Mouse (Mus musculus) liver, embryonic 13.5 days (tissue): ENCODE measurements around the gene Pltp. TPM values are rescaled to one million over a fixed set of nuclear protein-coding genes. Genes with fewer than 3 reads are reported as not detected.

Source experiments
- ATAC-seq: fragments of 200-750 bp; cut with Nextera tagmentation; 2 replicates; pipeline ENCODE4 v1.8.0; 2017; ENCODE audit warnings: low read depth, mild to moderate bottlenecking, moderate number of reproducible peaks, moderate library complexity
- DNase-seq: peaks from one replicate; pipeline ENCODE4 v3.0.0; 2022
- H3K27ac ChIP-seq: fragments of 300-500 bp; sonication (generic); 2 replicates; pipeline ENCODE4 v1.5.1; 2015; ENCODE audit warnings: moderate library complexity, mild to moderate bottlenecking, inconsistent platforms
- H3K27me3 ChIP-seq: fragments of 300-500 bp; sonication (generic); 2 replicates; pipeline ENCODE4 v1.6.1; 2015; ENCODE audit warnings: mild to moderate bottlenecking, inconsistent platforms
- H3K36me3 ChIP-seq: fragments of 300-500 bp; sonication (generic); 2 replicates; pipeline ENCODE4 v1.6.1; 2015; ENCODE audit warnings: mild to moderate bottlenecking, inconsistent platforms
- H3K4me1 ChIP-seq: fragments of 300-500 bp; sonication (generic); replicated peaks from 2 replicates; pipeline ENCODE4 v1.6.1; 2015; ENCODE audit warnings: inconsistent platforms
- H3K4me2 ChIP-seq: fragments of 300-500 bp; sonication (generic); 2 replicates; pipeline ENCODE4 v1.6.1; 2015; ENCODE audit warnings: inconsistent platforms, mild to moderate bottlenecking, moderate library complexity
- H3K4me3 ChIP-seq: fragments of 300-500 bp; sonication (generic); replicated peaks from 2 replicates; pipeline ENCODE4 v1.5.1; 2015; ENCODE audit warnings: mild to moderate bottlenecking, inconsistent platforms
- H3K9ac ChIP-seq: fragments of 300-500 bp; sonication (generic); 2 replicates; pipeline ENCODE4 v1.6.1; 2015; ENCODE audit warnings: mild to moderate bottlenecking, inconsistent platforms
- H3K9me3 ChIP-seq: fragments of 300-500 bp; sonication (generic); replicated peaks from 2 replicates; pipeline ENCODE4 v1.6.1; 2016; ENCODE audit warnings: inconsistent platforms
- WGBS: fragments of 180-500 bp; shearing (Covaris S2); methylation state at CpG from one replicate; pipeline ENCODE4 v1.1.7; 2015; ENCODE audit not compliant: insufficient replicate concordance; 5-methylcytosine and 5-hydroxymethylcytosine counted together
- polyA plus RNA-seq: library from polyadenylated mRNA; unstranded; fragments of >200 nt; fragmentation: Nextera tagmentation; extraction: Ambion mirVana; gene quantifications from 2 replicates; pipeline ENCODE4 v1.2.1, GENCODE M21; 2015

Pltp gene
- polyA plus RNA-seq, 1 experiment from 2014 or later = 8.3 TPM

DNA sequence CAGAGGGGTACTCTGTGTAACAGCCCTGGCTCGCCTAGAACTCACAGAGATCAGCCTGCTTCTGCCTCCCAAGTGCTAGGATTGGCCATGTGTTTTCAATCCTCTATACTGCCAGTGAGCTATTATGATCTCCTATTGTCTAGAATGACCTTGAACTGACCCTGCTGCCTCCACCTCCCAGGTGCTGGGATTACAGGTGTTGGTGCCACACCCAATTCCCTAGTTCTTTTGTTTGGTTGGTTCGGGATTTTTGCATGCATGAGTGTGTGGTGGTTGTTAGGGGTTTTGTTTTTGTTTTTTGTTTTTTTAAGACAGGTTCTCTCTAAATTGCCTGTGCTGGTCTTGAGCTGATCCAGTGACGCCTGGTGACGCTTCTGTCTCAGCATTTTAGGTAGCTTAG lies 33.5 kb downstream of the Pltp start:
- Histone ChIP-seq H3K27ac (no peak overlapping the region), H3K9me3 (no peaks in the 10 kb centered on the region), H3K4me1 (peaks cover 39% of the 10 kb centered on the region), H3K27me3 (no peaks in the 10 kb centered on the region), H3K4me2 (peak overlapping the region; percentile 84), H3K9ac (no peak overlapping the region), H3K4me3 (peak overlapping the region; percentile 72), H3K36me3 (peaks cover 51% of the 10 kb centered on the region)
- WGBS = 81% methylated on average over 4 of the region's 4 CpGs
- DNase-seq (no peak), ATAC-seq (no peak)

DNA sequence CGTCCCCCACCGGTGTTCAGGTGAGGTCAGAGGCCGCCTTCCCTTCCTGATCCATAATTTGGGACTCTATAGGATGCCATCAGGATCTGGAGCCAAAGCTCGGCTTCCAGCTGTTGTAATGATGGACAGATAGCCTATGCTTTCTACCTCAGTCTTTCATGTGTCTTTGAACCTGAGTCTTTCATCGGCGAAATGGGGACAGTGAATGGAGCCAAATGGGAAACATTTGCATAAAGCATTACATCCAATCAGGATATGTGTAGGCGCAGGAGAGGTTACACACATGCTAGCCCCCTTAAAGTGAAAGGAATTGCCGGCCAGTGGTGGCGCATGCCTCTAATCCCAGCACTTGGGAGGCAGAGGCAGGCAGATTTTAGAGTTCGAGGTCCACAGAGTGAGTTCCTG lies 34.3 kb downstream of the Pltp start:
- Histone ChIP-seq H3K27me3 (no peaks in the 10 kb centered on the region), H3K4me1 (peaks cover 39% of the 10 kb centered on the region), H3K9me3 (no peaks in the 10 kb centered on the region), H3K4me2 (peak overlapping the region; percentile 84), H3K9ac (peak overlapping the region; percentile 79), H3K36me3 (peaks cover 51% of the 10 kb centered on the region), H3K4me3 (peak overlapping the region; percentile 72), H3K27ac (peak overlapping the region; percentile 66)
- DNase-seq = peak; percentile 42
- peak; percentile 35 for ATAC-seq
- 1% methylated on average over 10 of the region's 10 CpGs for WGBS

DNA sequence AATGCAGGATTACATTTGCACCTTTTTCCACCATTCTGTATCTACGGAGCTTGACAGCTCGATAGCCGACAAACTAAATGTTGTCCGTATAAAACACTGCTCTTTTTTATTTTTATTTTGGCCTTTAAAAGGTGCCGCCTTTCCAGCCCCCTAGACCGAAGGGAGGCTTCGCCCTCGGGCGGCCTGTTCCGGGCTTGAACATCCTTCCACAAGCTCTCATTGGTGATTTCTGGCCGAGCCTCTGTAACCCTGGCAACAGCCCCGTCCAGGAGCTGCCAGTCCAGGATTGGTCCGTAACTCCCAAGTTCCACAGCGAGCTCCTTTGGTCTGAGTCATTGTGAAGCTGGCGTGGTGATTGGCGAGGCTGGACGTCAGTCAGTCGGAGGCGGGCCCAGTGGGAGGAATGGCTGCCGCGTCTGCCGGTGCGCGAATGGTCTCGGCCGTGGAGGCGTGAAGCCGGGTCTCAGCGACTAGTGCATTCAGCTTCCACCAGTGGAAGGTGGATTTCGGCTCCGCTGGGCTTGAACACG lies 34.8 kb downstream of the Pltp start, which contains the start of gene Zswim1:
Zswim1 (plus strand) TSS at position 51 of the 530 bp plus-strand sequence.
- Histone ChIP-seq H3K27ac (peak within 1 kb of the TSS; percentile 66), H3K4me1 (peaks cover 42% of the 10 kb centered on the region), H3K36me3 (peaks cover 48% of the 10 kb centered on the region), H3K4me2 (peak within 1 kb of the TSS; percentile 84), H3K9ac (peak within 1 kb of the TSS; percentile 79), H3K9me3 (no peaks in the 10 kb centered on the region), H3K4me3 (peak within 1 kb of the TSS; percentile 72), H3K27me3 (no peaks in the 10 kb centered on the region)
- ATAC-seq = peak; percentile 99
- peak; percentile 99 for DNase-seq
- WGBS = 2% methylated on average over 32 of the region's 32 CpGs

DNA sequence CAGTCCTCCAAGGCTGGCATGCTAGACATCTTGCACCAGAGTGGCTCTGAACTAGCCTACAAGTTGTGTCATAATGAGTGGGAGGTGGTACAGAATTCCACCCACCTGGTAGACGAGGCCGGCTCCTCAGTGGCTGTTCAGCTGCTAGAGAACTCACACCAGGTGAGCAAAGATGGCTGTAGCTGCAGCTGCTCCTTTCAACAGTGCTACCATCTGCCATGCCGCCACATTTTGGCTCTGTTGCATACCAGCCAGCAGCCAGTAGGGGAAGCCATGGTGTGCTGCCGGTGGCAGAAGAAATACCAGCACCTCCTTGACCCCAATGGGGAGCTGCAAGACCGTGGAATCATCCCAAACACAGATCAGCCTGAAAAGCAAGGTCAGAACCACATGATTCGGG lies 36.5 kb downstream of the Pltp start:
- no peak overlapping the region for H3K27ac ChIP-seq
- H3K9me3 ChIP-seq = no peaks in the 10 kb centered on the region
- WGBS = 83% methylated on average over 6 of the region's 6 CpGs
- H3K4me2 ChIP-seq = no peak overlapping the region
- no peaks in the 10 kb centered on the region for H3K27me3 ChIP-seq
- DNase-seq (no peak), ATAC-seq (no peak)
- H3K9ac ChIP-seq = no peak overlapping the region
- peaks cover 34% of the 10 kb centered on the region for H3K36me3 ChIP-seq
- peaks cover 41% of the 10 kb centered on the region for H3K4me1 ChIP-seq
- H3K4me3 ChIP-seq = no peak overlapping the region

DNA sequence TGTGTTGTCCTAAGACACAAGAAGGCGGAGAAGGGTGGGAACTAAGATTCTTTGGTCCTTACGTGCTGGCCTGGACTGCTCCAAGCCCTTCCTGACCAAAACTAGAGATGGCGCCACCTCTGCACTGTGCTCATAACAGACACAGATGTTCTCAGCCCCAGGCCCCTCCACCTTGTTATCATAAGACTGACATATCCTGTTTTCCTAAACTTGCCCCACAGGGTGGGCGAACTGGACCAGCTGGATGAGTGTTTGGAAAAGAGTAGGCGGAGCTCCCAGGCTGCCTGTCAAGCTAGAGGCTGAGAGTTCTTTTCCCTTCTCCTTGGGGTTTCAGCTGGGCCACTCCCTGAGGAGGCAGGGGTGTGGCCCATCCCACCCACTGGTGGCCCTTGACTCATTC lies 39.8 kb downstream of the Pltp start:
- Histone ChIP-seq H3K4me3 (no peak overlapping the region), H3K9me3 (no peaks in the 10 kb centered on the region), H3K36me3 (peaks cover 25% of the 10 kb centered on the region), H3K27me3 (no peaks in the 10 kb centered on the region), H3K27ac (no peak overlapping the region), H3K9ac (no peak overlapping the region), H3K4me2 (no peak overlapping the region), H3K4me1 (peaks cover 43% of the 10 kb centered on the region)
- 72% methylated on average over 5 of the region's 5 CpGs for WGBS
- ATAC-seq = no peak
- DNase-seq = no peak

DNA sequence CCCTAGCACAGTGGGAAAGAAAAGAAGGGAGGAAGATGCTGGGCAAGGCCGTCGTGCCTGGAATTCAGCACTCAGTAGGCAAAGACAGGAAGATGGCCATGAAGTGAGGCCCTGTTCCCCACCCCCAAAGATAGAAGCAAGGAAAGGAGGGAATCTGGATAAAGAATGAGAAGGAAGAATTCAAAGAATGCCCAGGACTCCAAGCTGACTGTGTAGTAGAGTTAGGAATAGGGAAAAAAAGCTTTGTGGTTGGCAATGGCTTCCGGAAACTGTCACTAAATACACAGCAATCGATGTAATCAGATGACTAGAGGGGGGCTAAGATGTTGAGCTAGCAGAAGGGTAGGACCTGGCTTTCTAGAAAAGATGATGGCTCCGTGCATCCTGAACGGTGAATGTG lies 40.3 kb downstream of the Pltp start:
- H3K36me3 ChIP-seq = peaks cover 28% of the 10 kb centered on the region
- WGBS = 76% methylated on average over 6 of the region's 6 CpGs
- peaks cover 40% of the 10 kb centered on the region for H3K4me1 ChIP-seq
- no peaks in the 10 kb centered on the region for H3K27me3 ChIP-seq
- H3K9me3 ChIP-seq = no peaks in the 10 kb centered on the region
- H3K27ac ChIP-seq = no peak overlapping the region
- H3K9ac ChIP-seq = no peak overlapping the region
- no peak overlapping the region for H3K4me2 ChIP-seq
- no peak for DNase-seq
- no peak for ATAC-seq
- no peak overlapping the region for H3K4me3 ChIP-seq

DNA sequence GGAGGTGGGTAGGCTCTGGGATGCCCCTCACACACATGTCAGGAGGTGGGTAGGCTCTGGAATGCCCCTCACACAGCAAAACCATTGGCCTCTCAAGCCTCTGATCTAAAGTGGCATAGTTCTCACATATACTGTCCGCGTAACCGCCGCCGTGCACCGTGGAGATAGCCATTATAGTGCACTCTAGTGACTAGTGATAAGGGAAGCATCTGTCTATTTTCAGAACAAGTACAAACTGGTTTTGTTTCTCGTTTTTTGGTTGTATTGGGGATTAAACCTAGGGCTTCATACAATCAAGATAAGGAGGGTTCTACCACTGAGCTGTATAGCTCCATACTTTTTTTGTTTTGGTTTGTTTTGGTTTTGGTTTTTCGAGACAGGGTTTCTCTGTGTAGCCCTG lies 41.7 kb downstream of the Pltp start:
- H3K4me1 ChIP-seq = peaks cover 35% of the 10 kb centered on the region
- ATAC-seq (peak; percentile 79), DNase-seq (peak; percentile 50)
- peak overlapping the region; percentile 69 for H3K27ac ChIP-seq
- no peaks in the 10 kb centered on the region for H3K27me3 ChIP-seq
- WGBS = 55% methylated on average over 8 of the region's 8 CpGs
- H3K36me3 ChIP-seq = peaks cover 21% of the 10 kb centered on the region
- H3K9me3 ChIP-seq = no peaks in the 10 kb centered on the region
- H3K9ac ChIP-seq = peak overlapping the region; percentile 11; the same call in 1 of the 2 replicates
- peak overlapping the region; percentile 31 for H3K4me2 ChIP-seq
- no peak overlapping the region for H3K4me3 ChIP-seq

DNA sequence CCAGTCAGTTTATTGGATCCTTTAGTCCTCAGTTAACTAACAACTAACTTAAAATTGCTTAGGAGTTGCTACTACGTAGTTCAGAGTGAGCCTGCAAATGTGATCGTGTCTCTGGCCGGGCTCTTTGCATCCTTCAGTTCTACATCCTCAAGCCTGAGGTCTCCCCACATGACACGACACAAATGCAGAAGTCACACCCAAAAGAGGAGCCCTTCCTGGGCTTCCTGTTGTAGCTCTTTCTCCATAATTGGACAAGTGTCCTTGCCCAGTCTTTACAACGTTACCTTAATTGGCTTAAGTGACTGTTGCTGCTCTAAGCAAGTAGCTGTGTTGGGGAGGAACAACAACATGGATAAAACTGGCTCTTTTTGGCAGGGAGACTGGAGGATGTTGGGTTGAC lies 42.2 kb downstream of the Pltp start:
- peak overlapping the region; percentile 31 for H3K4me2 ChIP-seq
- 61% methylated on average over 5 of the region's 5 CpGs for WGBS
- peaks cover 35% of the 10 kb centered on the region for H3K4me1 ChIP-seq
- H3K9me3 ChIP-seq = no peaks in the 10 kb centered on the region
- peak overlapping the region; percentile 11; the same call in 1 of the 2 replicates for H3K9ac ChIP-seq
- ATAC-seq (peak; percentile 52), DNase-seq (no peak)
- H3K4me3 ChIP-seq = no peak overlapping the region
- H3K36me3 ChIP-seq = peaks cover 16% of the 10 kb centered on the region
- no peaks in the 10 kb centered on the region for H3K27me3 ChIP-seq
- H3K27ac ChIP-seq = peak overlapping the region; percentile 69

DNA sequence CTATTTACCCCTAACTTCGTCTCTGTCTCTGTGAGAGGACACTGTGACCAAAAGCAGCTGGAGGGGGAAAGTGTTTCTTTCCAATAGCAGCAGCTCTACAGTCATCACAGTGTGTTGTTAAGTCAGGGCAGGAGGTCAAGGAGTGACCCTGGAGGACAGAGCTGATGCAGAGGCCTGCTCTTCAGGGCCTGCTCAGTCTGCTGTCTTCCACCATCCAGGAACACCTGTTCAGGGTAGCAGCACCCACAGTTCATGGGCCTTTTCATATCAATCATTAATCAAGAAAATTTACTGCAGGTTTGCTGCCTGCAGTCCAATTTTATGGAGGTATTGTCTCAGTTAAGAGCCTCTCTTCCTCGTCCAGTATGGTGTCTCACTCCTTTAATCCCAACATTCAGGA lies 44.0 kb downstream of the Pltp start:
- H3K4me3 ChIP-seq = no peak overlapping the region
- whole genome bisulfite sequencing = 67% methylated on average over 2 of the region's 2 CpGs
- H3K9me3 ChIP-seq = no peaks in the 10 kb centered on the region
- peaks cover 22% of the 10 kb centered on the region for H3K36me3 ChIP-seq
- no peak overlapping the region for H3K9ac ChIP-seq
- H3K27me3 ChIP-seq = no peaks in the 10 kb centered on the region
- H3K27ac ChIP-seq = no peak overlapping the region
- H3K4me1 ChIP-seq = peaks cover 35% of the 10 kb centered on the region
- DNase-seq (no peak), ATAC-seq (no peak)
- H3K4me2 ChIP-seq = no peak overlapping the region

DNA sequence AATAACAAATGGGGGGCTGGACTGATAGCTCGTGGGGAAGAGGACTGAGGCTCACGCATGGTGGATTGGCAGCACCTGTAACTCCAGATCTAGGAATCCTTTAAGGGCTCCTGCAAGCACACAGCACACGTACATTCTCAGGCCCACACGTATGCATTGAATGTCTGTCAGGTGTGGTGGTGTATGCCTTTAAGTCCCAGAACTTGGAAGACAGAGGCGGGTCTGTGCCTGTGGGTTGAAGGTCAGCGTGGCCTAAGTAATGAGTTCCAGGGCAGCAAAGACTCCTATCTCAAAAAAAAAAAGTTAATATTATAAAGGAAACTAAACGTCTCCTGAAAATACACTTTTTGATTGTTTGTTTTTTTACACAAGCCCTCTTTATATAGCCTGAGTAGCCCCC lies 50.9 kb downstream of the Pltp start:
- no peak for ATAC-seq
- no peaks in the 10 kb centered on the region for H3K27me3 ChIP-seq
- peak overlapping the region; percentile 92 for H3K4me2 ChIP-seq
- H3K9ac ChIP-seq = peak overlapping the region; percentile 90; the same call in 1 of the 2 replicates
- DNase-seq = no peak
- peaks cover 26% of the 10 kb centered on the region for H3K36me3 ChIP-seq
- no peaks in the 10 kb centered on the region for H3K9me3 ChIP-seq
- WGBS = 70% methylated on average over 7 of the region's 7 CpGs
- peak overlapping the region; percentile 86; the same call in 1 of the 2 replicates for H3K4me3 ChIP-seq
- H3K27ac ChIP-seq = peak overlapping the region; percentile 16; the same call in 1 of the 2 replicates
- H3K4me1 ChIP-seq = peaks cover 35% of the 10 kb centered on the region

DNA sequence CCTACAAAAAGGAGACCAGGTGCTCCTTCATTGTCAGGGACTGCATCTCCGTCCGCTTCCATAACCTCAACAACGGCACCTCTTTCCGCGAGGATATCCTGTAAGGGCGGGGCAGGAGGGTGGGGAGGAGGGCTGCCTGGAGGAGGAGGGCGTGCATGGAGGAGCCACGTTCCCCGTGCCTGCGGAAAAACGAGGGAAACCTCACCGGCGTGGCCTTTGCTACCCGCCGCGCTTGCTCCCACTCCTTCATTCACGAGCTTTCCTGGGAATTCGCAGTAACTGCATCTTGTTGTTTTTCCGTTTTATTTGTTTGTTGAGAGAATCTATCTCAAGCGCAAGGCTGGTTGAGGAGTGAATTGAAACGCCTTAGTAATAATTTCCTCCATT lies 52.2 kb downstream of the Pltp start:
- ATAC-seq (peak; percentile 78), DNase-seq (no peak)

More for the DNA sequence above, 52.2 kb downstream of the Pltp start:
- H3K9ac ChIP-seq = peak overlapping the region; percentile 90
- under 1% methylated on average over 21 of the region's 21 CpGs for WGBS
- H3K27me3 ChIP-seq = no peaks in the 10 kb centered on the region
- peak overlapping the region; percentile 92 for H3K4me2 ChIP-seq
- peaks cover 35% of the 10 kb centered on the region for H3K4me1 ChIP-seq
- H3K36me3 ChIP-seq = peaks cover 37% of the 10 kb centered on the region
- no peaks in the 10 kb centered on the region for H3K9me3 ChIP-seq
- H3K27ac ChIP-seq = peak overlapping the region; percentile 99
- H3K4me3 ChIP-seq = peak overlapping the region; percentile 86
